Mouse (Mus musculus) small intestine, adult 2 months (tissue): ENCODE data around the gene Gm11060. TPM values are rescaled to one million over a fixed set of nuclear protein-coding genes. Genes with fewer than 3 reads are reported as not detected.

Experiments used
- H3K27ac ChIP-seq: fragments of 200-500 bp; 2 replicates; pipeline ENCODE4 v1.5.1; 2012; ENCODE audit warnings: low read depth, low read length, control low read depth, inconsistent platforms; ENCODE audit not compliant: insufficient read depth
- H3K27me3 ChIP-seq: fragments of 200-500 bp; 2 replicates; pipeline ENCODE4 v1.6.1; 2012; ENCODE audit warnings: mild to moderate bottlenecking, moderate library complexity, low read length, inconsistent platforms; ENCODE audit not compliant: control insufficient read depth, insufficient read depth
- H3K36me3 ChIP-seq: fragments of 200-500 bp; 2 replicates; pipeline ENCODE4 v1.6.1; 2012; ENCODE audit warnings: mild to moderate bottlenecking, low read length, control low read depth, inconsistent platforms; ENCODE audit not compliant: control insufficient read depth, insufficient read depth
- H3K4me1 ChIP-seq: fragments of 200-500 bp; 2 replicates; pipeline ENCODE4 v1.6.1; 2012; ENCODE audit warnings: low read length, inconsistent platforms, mixed read lengths; ENCODE audit not compliant: control insufficient read depth, insufficient read depth, insufficient read length
- H3K4me3 ChIP-seq: fragments of 200-500 bp; 2 replicates; pipeline ENCODE4 v1.5.1; 2012; ENCODE audit warnings: low read depth, mild to moderate bottlenecking, control low read depth, inconsistent platforms, low read length, moderate library complexity
- CTCF ChIP-seq: fragments of 200-500 bp; IDR thresholded peaks from 2 replicates; pipeline ENCODE4 v1.5.1; 2012; ENCODE audit warnings: low read depth, mild to moderate bottlenecking, control low read depth, inconsistent platforms, low read length, moderate library complexity, mixed read lengths; ENCODE audit not compliant: insufficient replicate concordance, insufficient read length; ENCODE audit errors: extremely low read depth
- POLR2A ChIP-seq: fragments of 200-500 bp; IDR thresholded peaks from 2 replicates; pipeline ENCODE4 v1.6.1; 2012; ENCODE audit warnings: low read depth, mild to moderate bottlenecking, control low read depth, inconsistent platforms, low read length, moderate library complexity
- WGBS: fragments of 180-500 bp; shearing (Covaris S2); methylation state at CpG from one replicate; pipeline ENCODE4 v1.1.7; 2018; 5-methylcytosine and 5-hydroxymethylcytosine counted together
- polyA plus RNA-seq: library from polyadenylated mRNA; depleted of rRNA; stranded (reverse); fragments of >200 nt; gene quantifications from 2 replicates; pipeline ENCODE4 v1.2.3, GENCODE M21; 2012; rRNA removed

Gm11060 gene
- not detected in 2 replicates for polyA plus RNA-seq

DNA sequence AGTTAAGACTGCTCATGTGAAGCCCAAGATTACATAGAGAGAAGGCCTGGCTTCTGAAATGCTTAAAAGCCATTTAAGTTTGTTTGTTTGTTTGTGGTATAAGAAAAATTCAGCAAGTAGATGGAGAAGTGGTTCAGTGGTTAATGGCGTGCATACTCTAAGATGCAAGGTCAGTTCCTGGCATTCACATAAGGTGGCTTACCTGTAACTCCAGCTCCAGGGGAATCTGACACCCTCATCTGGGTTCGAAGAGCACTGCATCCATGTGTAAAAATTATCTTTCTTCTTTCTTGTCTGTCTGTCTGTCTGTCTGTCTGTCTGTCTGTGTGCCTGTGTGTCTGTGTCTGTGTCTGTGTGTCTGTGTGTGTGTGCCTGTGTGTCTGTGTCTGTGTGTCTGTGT, at the start of gene Gm11060:
Gene Gm11060, plus strand, starts transcription at position 301 of the 400 bp plus-strand sequence.
- Histone ChIP-seq H3K4me3 (no peak within 1 kb of the TSS), H3K4me1 (no peaks in the 10 kb centered on the region), H3K27ac (no peak within 1 kb of the TSS), H3K36me3 (no peaks in the 10 kb centered on the region), H3K27me3 (no peaks in the 10 kb centered on the region)
- WGBS: 79% methylated on average over 2 of the region's 2 CpGs
- TF ChIP-seq CTCF (no peak), POLR2A (no peak)

DNA sequence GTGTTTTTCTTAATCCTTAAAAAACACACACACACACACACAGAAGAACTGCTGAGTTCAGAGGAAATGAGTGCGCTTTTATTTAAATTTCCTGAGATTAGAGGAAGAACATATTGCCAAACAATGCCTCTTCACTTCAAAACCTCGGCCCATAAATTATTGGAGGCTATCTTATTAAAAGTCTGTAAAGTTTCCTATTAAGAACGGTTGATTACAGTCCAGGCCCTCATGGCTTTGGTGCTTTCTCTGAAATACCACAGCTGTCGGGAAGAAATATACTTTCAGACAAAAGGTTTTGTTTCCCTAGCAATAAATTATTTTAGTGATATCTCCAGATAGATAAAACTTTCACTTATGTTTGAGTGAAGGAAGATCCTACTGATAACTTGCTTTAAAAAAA, 48.7 kb upstream of the Gm11060 start:
- WGBS: 42% methylated on average over 4 of the region's 4 CpGs
- Histone ChIP-seq H3K4me3 (no peak overlapping the region), H3K27me3 (no peaks in the 10 kb centered on the region), H3K36me3 (no peaks in the 10 kb centered on the region), H3K27ac (no peak overlapping the region), H3K4me1 (no peaks in the 10 kb centered on the region)
- TF ChIP-seq POLR2A (no peak), CTCF (no peak)

DNA sequence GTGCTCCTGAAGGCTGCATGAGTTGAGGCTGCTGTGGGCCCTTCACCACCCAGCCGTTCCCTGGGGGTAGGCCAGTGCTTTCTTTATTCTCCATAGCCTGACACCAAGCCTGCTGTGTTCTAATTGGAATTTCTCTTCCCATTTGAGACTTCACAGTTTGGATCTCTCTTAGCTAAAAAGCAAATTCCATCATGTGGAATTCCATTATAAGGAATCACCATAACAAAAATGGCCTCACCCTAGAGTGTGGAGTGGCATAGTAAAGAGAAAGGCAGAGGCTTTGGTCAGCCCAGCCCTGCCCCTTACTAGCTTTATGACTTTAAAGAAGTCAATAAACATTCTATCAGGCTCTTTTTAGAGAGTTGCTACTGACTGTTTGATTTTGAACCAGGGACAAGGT, 43.5 kb upstream of the Gm11060 start:
- TF ChIP-seq CTCF: no peak
- TF ChIP-seq POLR2A: no peak
- 54% methylated on average over 1 of the region's 1 CpGs for WGBS
- no peaks in the 10 kb centered on the region for H3K4me1 ChIP-seq
- no peaks in the 10 kb centered on the region for H3K36me3 ChIP-seq
- no peak overlapping the region for H3K27ac ChIP-seq
- no peak overlapping the region for H3K4me3 ChIP-seq
- H3K27me3 ChIP-seq: no peaks in the 10 kb centered on the region

- WGBS: 32% methylated on average over 1 of the region's 1 CpGs
- Histone ChIP-seq H3K27me3 (no peaks in the 10 kb centered on the region), H3K27ac (no peak overlapping the region), H3K4me1 (no peaks in the 10 kb centered on the region), H3K4me3 (no peak overlapping the region), H3K36me3 (no peaks in the 10 kb centered on the region)
- TF ChIP-seq POLR2A: no peak
- no peak for TF ChIP-seq CTCF
Observed at GRCm38 (mm10) chr2:105055529-105055928, 36.3 kb upstream of the Gm11060 start.

GRCm38 (mm10) chr2:105058577-105059116, 33.2 kb upstream of the Gm11060 start:
- Histone ChIP-seq H3K27ac (no peak overlapping the region), H3K4me3 (no peak overlapping the region), H3K36me3 (no peaks in the 10 kb centered on the region), H3K4me1 (no peaks in the 10 kb centered on the region), H3K27me3 (no peaks in the 10 kb centered on the region)
- WGBS: 38% methylated on average over 7 of the region's 7 CpGs
- TF ChIP-seq POLR2A (no peak), CTCF (no peak)

- TF ChIP-seq CTCF (no peak), POLR2A (no peak)
Observed at GRCm38 (mm10) chr2:105062741-105063372, 29.0 kb upstream of the Gm11060 start.

DNA sequence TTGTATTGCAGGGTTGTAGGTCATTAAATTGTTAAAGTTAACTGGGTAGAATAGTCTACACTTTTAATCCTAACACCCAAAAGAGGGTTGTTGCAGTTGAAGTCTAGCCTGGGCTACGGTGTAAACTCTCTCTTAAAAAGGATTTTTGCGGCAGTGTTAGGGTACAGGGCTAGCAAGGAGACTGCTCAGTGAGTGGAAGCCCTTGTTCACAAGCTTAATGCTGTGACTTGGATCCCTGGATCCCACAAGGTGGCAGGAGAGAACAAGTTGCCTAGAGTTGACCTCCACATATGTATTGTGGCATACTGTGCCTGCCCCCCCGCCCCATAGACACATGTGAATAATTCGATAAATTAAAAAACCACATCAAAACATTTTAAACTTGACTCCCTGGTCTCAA, 19.3 kb upstream of the Gm11060 start:
- no peak for TF ChIP-seq POLR2A
- H3K36me3 ChIP-seq: no peaks in the 10 kb centered on the region
- 73% methylated on average over 4 of the region's 4 CpGs for WGBS

More at GRCm38 (mm10) chr2:105062741-105063372, 29.0 kb upstream of the Gm11060 start:
- H3K4me1 ChIP-seq: no peaks in the 10 kb centered on the region
- 56% methylated on average over 7 of the region's 7 CpGs for WGBS
- H3K36me3 ChIP-seq: no peaks in the 10 kb centered on the region
- no peak overlapping the region for H3K27ac ChIP-seq
- H3K4me3 ChIP-seq: no peak overlapping the region
- no peaks in the 10 kb centered on the region for H3K27me3 ChIP-seq

GRCm38 (mm10) chr2:105074196-105074595, 17.6 kb upstream of the Gm11060 start:
- Histone ChIP-seq H3K27me3 (no peaks in the 10 kb centered on the region; the same call in 1 of the 2 replicates), H3K4me3 (no peak overlapping the region), H3K27ac (no peak overlapping the region), H3K4me1 (no peaks in the 10 kb centered on the region), H3K36me3 (no peaks in the 10 kb centered on the region)
- TF ChIP-seq CTCF (no peak), POLR2A (no peak)
- WGBS: 30% methylated on average over 4 of the region's 4 CpGs

More for the DNA sequence above, 19.3 kb upstream of the Gm11060 start:
- Histone ChIP-seq H3K4me1 (no peaks in the 10 kb centered on the region), H3K27ac (no peak overlapping the region), H3K4me3 (no peak overlapping the region), H3K27me3 (no peaks in the 10 kb centered on the region; the same call in 1 of the 2 replicates)
